Mouse (Mus musculus): ENCODE results near the gene Vmn2r83.
"Not testable (repeated sequence)": the region's sequence is repeated elsewhere in the genome, so short reads cannot be mapped to it uniquely, and the experiment has no call there.

The Vmn2r83 gene

DNA sequence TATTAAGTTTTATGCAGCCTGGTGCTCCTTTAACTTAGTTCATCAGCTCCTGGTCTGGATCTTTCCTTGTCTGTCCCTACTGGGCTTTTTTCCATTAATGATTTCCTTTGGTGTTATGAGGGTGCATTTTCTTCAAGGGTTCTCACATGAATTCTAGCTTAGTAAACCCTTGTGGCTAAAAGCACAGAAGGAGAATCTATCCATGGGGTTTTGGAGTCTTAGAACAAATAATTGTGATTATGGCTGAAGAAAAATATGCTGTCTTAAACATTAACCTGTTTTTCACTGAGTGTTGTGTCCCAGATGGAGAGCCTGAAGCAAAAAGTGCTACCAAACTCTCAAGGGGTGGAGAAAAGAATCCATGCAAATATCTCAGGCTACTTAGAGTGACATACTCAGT, at the start of gene Vmn2r83:
TSS of gene Vmn2r83 (plus strand) at position 301 of the 400 bp plus-strand sequence.
- no peak for DNase-seq (ENCODE audit: extremely low read depth, low read depth, low spot score)

DNA sequence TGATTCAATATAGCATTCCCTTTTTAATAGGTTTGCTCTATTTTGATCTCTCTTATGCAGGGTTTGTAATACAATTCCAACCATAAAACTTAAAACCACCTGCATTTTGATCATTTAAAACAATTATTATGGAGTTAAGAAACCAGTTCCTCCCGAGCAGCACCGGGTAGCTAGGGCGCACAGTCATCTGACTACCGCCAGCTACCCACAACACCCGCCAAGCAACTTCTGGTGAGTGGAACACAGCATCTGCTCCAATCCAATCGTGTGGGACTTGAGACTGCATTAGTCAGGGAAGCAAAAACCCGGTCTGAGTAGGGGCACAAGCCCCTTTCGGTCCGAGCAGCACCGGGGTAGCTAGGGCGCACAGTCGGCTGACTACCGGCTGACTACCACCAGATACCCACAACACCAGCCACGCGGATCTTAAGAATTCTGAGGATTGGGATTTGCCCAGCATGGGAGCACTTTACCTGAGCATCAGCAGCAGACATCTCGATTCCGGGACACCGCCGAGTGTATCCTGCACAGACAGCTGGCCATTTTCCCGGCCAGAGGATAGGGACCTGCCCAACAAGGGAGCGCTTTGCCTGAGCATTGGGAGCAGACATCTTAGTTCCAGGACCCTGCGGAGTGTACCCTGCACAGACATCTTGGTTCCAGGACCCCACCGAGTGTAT, 33.2 kb upstream of the Vmn2r83 start:
- DNase-seq (ENCODE audit: extremely low read depth, low read depth, low spot score) = not testable (repeated sequence)

DNA sequence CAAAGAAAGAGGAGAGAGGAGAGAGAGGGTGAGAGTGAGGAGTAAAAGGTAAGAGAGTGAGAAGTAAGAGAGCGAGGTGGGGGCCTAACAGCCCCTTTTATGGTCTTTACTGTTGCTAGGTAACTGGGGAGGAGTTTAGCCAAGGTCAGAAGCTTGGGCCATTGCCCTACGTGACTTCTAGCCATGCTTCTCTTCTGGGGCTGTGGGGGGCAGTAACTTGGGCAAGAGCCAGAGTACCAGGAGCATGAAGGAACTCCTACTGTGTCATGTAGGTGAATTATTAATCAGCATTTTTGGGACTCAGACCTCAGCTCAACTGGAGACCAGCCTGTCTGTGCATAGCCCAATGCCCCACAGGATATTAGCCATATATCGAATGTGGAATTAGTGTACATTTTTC, 27.4 kb downstream of the Vmn2r83 start:
- no peak for DNase-seq (ENCODE audit: extremely low read depth, low read depth, low spot score)

DNA sequence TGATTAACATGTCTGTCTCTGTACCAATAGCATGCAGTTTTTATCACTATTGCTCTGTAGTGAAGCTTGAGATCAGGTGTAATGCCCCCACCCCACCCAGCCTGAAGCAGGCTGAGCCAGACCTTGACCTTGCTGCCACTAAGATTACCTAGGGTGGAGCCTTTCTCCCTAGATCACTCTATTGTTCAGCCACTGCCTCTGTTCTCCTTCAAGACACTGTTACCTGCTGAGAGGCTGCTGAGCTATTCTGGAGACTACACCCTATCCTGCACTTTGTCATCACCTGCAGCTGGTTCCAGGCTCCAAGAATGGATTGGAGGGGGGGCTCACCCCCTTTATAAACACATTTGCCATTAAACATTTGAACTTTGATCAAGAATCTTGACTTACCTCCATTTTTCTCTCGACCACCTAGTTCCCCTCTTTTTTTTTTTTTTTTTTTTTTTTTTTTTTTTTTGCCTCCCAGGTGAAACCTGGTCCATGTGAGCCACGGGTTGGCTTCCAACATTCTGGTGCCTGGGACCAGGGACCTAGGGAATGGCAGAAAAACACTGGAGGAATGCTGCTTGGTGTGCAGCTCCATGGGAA, 28.3 kb downstream of the Vmn2r83 start:
- no peak for DNase-seq (ENCODE audit: extremely low read depth, low read depth, low spot score)

GRCm38 (mm10) chr10:79502830-79503644, 34.5 kb downstream of the Vmn2r83 start:
- no peak for DNase-seq (ENCODE audit: extremely low read depth, low read depth, low spot score)

GRCm38 (mm10) chr10:79506709-79507108, 38.2 kb downstream of the Vmn2r83 start:
- DNase-seq (ENCODE audit: extremely low read depth, low read depth, low spot score) = no peak

GRCm38 (mm10) chr10:79524433-79524832, 55.9 kb downstream of the Vmn2r83 start:
- DNase-seq (ENCODE audit: extremely low read depth, low read depth, low spot score) = no peak

GRCm38 (mm10) chr10:79525456-79526325, 57.2 kb downstream of the Vmn2r83 start:
- no peak for DNase-seq (ENCODE audit: extremely low read depth, low read depth, low spot score)

DNA sequence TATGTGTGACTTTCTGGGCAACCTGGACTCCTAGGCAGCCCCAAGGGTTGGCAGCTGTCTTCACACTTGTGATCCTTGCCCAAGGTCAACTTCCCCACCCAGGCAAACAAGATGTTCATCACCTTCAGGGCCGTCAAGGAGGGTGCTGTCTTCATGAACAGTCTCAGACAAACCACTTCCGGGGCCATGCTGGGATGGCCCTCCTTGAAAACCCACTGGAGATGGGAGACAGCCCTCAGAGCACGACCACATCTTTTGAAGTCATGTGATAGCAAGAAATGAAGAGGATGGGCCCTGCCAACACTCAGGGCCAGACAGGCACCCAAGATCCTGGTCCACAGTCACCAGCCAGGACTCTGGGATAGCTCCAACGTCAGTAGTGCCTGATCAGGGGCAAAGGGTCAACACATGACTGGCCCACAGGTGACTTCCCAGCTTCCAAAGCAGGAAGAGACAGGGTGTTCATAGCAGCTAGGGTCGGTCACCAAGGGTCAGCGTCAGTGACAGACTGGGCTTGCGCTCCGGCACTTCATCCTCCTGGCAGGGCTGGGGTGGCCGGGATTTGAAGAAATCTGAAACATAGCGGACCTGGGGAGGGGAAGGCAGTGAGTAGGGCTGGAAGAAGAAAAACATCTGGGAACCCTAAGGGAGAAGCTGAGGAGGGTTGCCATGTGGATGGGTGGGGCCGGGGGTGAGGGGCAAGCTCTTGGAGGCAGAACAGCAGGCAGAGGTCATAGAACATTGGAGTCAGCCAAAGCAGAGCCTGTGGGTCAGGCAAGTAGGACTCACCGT, 58.3 kb downstream of the Vmn2r83 start:
- no peak for DNase-seq (ENCODE audit: extremely low read depth, low read depth, low spot score)

GRCm38 (mm10) chr10:79527453-79527845, 58.9 kb downstream of the Vmn2r83 start:
- no peak for DNase-seq (ENCODE audit: extremely low read depth, low read depth, low spot score)

GRCm38 (mm10) chr10:79528081-79528480, 59.5 kb downstream of the Vmn2r83 start:
- no peak for DNase-seq (ENCODE audit: extremely low read depth, low read depth, low spot score)

DNA sequence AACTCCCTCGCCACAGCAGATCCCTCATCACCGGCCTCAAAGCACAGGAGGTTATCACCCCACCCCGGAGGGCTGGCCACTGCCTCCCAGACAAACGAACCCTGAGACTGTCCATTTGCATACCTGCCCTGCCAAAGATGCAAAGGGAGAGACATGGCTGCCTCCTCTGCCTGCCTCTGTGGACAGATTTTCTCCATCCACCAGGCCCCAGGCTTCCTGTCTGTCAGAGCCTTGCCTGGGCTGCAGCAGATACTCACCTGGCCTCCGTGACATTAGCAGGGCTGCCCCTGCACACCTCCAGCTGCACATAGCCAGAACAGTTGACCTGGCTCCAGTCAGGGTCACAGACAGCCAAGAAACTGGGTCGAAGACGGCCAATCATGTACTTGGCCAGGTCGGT, 61.7 kb downstream of the Vmn2r83 start:
- DNase-seq (ENCODE audit: extremely low read depth, low read depth, low spot score) = no peak

- DNase-seq (ENCODE audit: extremely low read depth, low read depth, low spot score) = no peak
Observed at GRCm38 (mm10) chr10:79530721-79531120, 62.2 kb downstream of the Vmn2r83 start.

GRCm38 (mm10) chr10:79531593-79531992, 63.1 kb downstream of the Vmn2r83 start:
- DNase-seq (ENCODE audit: extremely low read depth, low read depth, low spot score) = no peak

GRCm38 (mm10) chr10:79532678-79533077, 64.1 kb downstream of the Vmn2r83 start:
- DNase-seq (ENCODE audit: extremely low read depth, low read depth, low spot score) = no peak

GRCm38 (mm10) chr10:79533126-79533911, 64.8 kb downstream of the Vmn2r83 start, which contains the start of gene Plpp2:
Gene Plpp2 (minus strand): TSS chr10:79533796.
- no peak for DNase-seq (ENCODE audit: extremely low read depth, low read depth, low spot score)

DNA sequence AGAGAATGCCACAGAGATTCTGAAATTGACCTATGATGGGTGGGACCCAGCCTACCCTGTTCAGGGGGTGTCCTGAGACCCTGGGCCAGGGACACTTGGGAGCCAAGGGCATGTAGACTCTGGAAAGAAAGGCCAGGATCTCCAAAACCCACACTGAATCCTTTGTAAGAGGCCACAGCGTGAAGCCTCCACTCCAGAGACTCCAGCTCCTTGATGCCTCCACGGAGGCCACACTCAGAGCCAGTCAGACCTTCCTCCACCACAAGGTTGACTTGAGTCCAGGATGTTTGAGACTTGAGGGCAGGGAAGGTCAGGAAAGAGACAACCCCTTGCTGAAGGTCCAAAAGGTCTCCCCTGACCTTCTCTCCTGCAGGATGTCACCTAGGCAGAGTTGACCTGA, 65.9 kb downstream of the Vmn2r83 start:
- no peak for DNase-seq (ENCODE audit: extremely low read depth, low read depth, low spot score)

- DNase-seq (ENCODE audit: extremely low read depth, low read depth, low spot score) = no peak
Observed at GRCm38 (mm10) chr10:79535431-79535830, 66.9 kb downstream of the Vmn2r83 start.

GRCm38 (mm10) chr10:79536461-79537080, 68.0 kb downstream of the Vmn2r83 start:
- DNase-seq (ENCODE audit: extremely low read depth, low read depth, low spot score) = no peak

Measured in fat pad, adult 2 months (tissue).